Mouse (Mus musculus): ENCODE results near the gene C87977. TPM values are rescaled to one million over a fixed set of nuclear protein-coding genes. Genes with fewer than 3 reads are reported as not detected.
"Not testable (repeated sequence)": the region's sequence is repeated elsewhere in the genome, so short reads cannot be mapped to it uniquely, and the experiment has no call there.

C87977 gene
- total RNA-seq (2012; rRNA removed) (not detected in 2 replicates), total RNA-seq (2014; rRNA removed) (not detected in 2 replicates), polyA plus RNA-seq (2012; ENCODE audit: insufficient read length, low read depth) (not detected in 2 replicates)

DNA sequence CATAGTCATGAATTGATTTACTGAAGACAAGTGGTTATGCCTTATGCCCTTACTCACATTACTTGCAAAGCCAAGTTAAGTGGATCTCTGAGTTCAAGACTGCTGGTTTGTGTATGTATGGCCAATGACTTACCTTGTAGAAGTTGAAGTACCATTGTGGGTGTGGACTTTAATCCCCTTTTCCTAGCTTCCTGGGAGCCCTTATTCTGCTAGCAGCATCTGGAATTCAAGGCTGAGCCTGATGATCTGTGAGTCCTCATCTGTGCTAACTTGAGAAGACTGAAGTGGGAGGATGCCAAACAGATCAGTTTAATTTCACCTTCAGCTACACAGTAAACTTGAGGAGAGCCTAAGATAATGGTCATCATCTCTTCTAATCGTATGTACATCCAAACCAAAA is at the start of gene C87977:
TSS of gene C87977 (minus strand) at position 101 of the 400 bp plus-strand sequence.
- in situ Hi-C loops (cut with MboI; ENCODE audit: low pct_ligation_motif_present, low pct_unique_long_range_greater_than_20kb, low sequenced_read_pairs); H3K4me3 ChIP-seq (replicated peaks in 1 of 3; ENCODE audit: low read depth in 2 of 3, low read length in 2 of 3, poor library complexity in 1 of 3); H3K9me3 ChIP-seq (replicated peaks; ENCODE audit: low read length); dilution Hi-C loops (cut with MboI; ENCODE audit: extremely low pct_ligation_motif_present, extremely low pct_unique_long_range_greater_than_20kb, low sequenced_read_pairs); H3K79me2 ChIP-seq (replicated peaks; ENCODE audit: control insufficient read depth, extremely low read depth, insufficient read depth, poor library complexity, severe bottlenecking); H3K9ac ChIP-seq (ENCODE audit: insufficient read depth, low read depth); DNase-seq (ENCODE audit: extremely low read depth); H3K4me2 ChIP-seq (ENCODE audit: insufficient read depth, low read depth, poor library complexity, severe bottlenecking); H3K27me3 ChIP-seq (replicated peaks); H3K4me1 ChIP-seq (ENCODE audit: control insufficient read depth in 1 of 2, insufficient read depth in 2 of 2); H3K27ac ChIP-seq (ENCODE audit: insufficient read depth, low read depth); H3K36me3 ChIP-seq (replicated peaks in 1 of 2; ENCODE audit: control insufficient read depth in 1 of 2, insufficient read depth in 1 of 2, low read length in 1 of 2): not testable (repeated sequence)

DNA sequence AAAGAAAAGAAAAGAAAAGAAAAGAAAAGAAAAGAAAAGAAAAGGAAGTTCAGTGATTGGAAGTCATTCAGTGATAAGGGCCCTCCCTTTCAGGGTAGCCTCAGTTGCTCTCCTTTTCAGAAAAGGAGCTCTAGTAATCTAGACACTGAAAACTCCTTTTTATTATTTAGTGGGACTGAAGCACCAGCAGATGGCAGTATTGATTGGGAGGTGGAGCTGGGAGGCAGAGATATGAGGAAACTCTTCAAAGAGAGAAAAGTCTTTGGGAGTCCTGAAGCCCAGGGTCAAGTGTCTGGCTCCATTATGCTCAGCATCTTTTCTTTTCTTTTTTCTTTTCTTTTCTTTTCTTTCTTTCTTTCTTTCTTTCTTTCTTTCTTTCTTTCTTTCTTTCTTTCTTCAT is 41.6 kb upstream of the C87977 start:
- H3K27me3 ChIP-seq (replicated peaks); DNase-seq (ENCODE audit: extremely low read depth); H3K4me1 ChIP-seq (ENCODE audit: control insufficient read depth in 1 of 2, insufficient read depth in 2 of 2); H3K36me3 ChIP-seq (replicated peaks in 1 of 2; ENCODE audit: control insufficient read depth in 1 of 2, insufficient read depth in 1 of 2, low read length in 1 of 2); H3K27ac ChIP-seq (ENCODE audit: insufficient read depth, low read depth); H3K4me2 ChIP-seq (ENCODE audit: insufficient read depth, low read depth, poor library complexity, severe bottlenecking); dilution Hi-C loops (cut with MboI; ENCODE audit: extremely low pct_ligation_motif_present, extremely low pct_unique_long_range_greater_than_20kb, low sequenced_read_pairs); in situ Hi-C loops (cut with MboI; ENCODE audit: low pct_ligation_motif_present, low pct_unique_long_range_greater_than_20kb, low sequenced_read_pairs); H3K9me3 ChIP-seq (replicated peaks; ENCODE audit: low read length); H3K4me3 ChIP-seq (replicated peaks in 1 of 3; ENCODE audit: low read depth in 2 of 3, low read length in 2 of 3, poor library complexity in 1 of 3); H3K9ac ChIP-seq (ENCODE audit: insufficient read depth, low read depth); H3K79me2 ChIP-seq (replicated peaks; ENCODE audit: control insufficient read depth, extremely low read depth, insufficient read depth, poor library complexity, severe bottlenecking): not testable (repeated sequence)

DNA sequence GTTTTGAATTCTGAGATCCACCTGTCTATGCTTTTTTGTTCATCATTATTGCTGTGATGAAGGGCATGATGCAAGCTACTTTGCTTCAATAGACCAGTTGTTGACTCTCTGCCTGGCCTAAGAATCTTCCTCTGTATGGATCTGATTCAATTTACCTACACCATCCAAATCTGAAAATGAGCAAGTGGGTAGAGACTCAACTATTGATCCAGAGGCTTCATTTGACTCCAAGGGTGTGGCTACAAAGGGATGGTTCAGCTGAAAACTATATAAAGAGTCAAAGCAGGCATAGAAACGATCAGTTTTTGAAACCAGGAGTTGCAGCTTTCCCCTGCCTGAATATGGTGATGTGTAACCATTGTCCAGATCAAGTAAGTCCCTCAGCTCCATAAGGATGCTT is 22.7 kb downstream of the C87977 start, which contains the start of gene Oog2:
TSS of gene Oog2 (plus strand) at position 301 of the 400 bp plus-strand sequence.
- no peak within 1 kb of the TSS for H3K4me2 ChIP-seq (ENCODE audit: insufficient read depth, low read depth, poor library complexity, severe bottlenecking)
- dilution Hi-C loops (cut with MboI; ENCODE audit: extremely low pct_ligation_motif_present, extremely low pct_unique_long_range_greater_than_20kb, low sequenced_read_pairs) (no loop called here), in situ Hi-C loops (cut with MboI; ENCODE audit: low pct_ligation_motif_present, low pct_unique_long_range_greater_than_20kb, low sequenced_read_pairs) (no loop called here)
- H3K9ac ChIP-seq (ENCODE audit: insufficient read depth, low read depth) = no peak within 1 kb of the TSS
- H3K4me1 ChIP-seq (ENCODE audit: control insufficient read depth in 1 of 2, insufficient read depth in 2 of 2) = no peaks in the 10 kb centered on the region
- no peak for TF ChIP-seq RCOR1 (conservative IDR thresholded peaks at IDR 0.05; ENCODE audit: low read depth, low read length)
- no peak for TF ChIP-seq IRF4 (IDR thresholded peaks at IDR 0.05; ENCODE audit: low read depth, low read length)
- TF ChIP-seq UBTF (IDR thresholded peaks at IDR 0.05; ENCODE audit: low read depth, low read length) = no peak
- no peak for TF ChIP-seq EP300 (IDR thresholded peaks at IDR 0.05; ENCODE audit: low read length)
- TF ChIP-seq ZKSCAN1 (IDR thresholded peaks at IDR 0.05; ENCODE audit: borderline replicate concordance, low read depth, low read length) = no peak
- TF ChIP-seq MXI1 (IDR thresholded peaks at IDR 0.05; ENCODE audit: low read depth, low read length) = no peak
- TF ChIP-seq NELFE (IDR thresholded peaks at IDR 0.05; ENCODE audit: low read depth, low read length) = no peak
- TF ChIP-seq ZC3H11A (IDR thresholded peaks at IDR 0.05; ENCODE audit: low read depth, low read length) = no peak
- TF ChIP-seq ZNF384 (IDR thresholded peaks at IDR 0.05; ENCODE audit: low read depth, low read length) = no peak
- no peak for TF ChIP-seq CTCF (conservative IDR thresholded peaks at IDR 0.05 in 1 of 2, IDR thresholded peaks at IDR 0.05 in 1 of 2; ENCODE audit: low read depth in 2 of 2, low read length in 2 of 2)
- no peak for TF ChIP-seq SIN3A (IDR thresholded peaks at IDR 0.05; ENCODE audit: low read length)
- TF ChIP-seq HCFC1 (IDR thresholded peaks at IDR 0.05; ENCODE audit: low read depth, low read length) = no peak
- TF ChIP-seq ZMIZ1 (IDR thresholded peaks at IDR 0.05; ENCODE audit: low read depth, low read length) = no peak
- no peak for TF ChIP-seq TCF12 (IDR thresholded peaks at IDR 0.05; ENCODE audit: low read depth, low read length)
- TF ChIP-seq MAFK (IDR thresholded peaks at IDR 0.05; ENCODE audit: insufficient replicate concordance, low read length) = no peak
- TF ChIP-seq JUN (IDR thresholded peaks at IDR 0.05; ENCODE audit: insufficient read depth, low read depth, low read length) = no peak
- TF ChIP-seq KAT2A (IDR thresholded peaks at IDR 0.05; ENCODE audit: insufficient replicate concordance, low read length) = no peak
- no peak for TF ChIP-seq USF1 (IDR thresholded peaks at IDR 0.05; ENCODE audit: low read depth, low read length)
- H3K79me2 ChIP-seq (replicated peaks; ENCODE audit: control insufficient read depth, extremely low read depth, insufficient read depth, poor library complexity, severe bottlenecking) = no peaks in the 10 kb centered on the region
- no peak for DNase-seq (ENCODE audit: extremely low read depth)
- H3K9me3 ChIP-seq (replicated peaks; ENCODE audit: low read length) = peaks cover 6% of the 10 kb centered on the region
- no peaks in the 10 kb centered on the region for H3K36me3 ChIP-seq (replicated peaks in 1 of 2; ENCODE audit: control insufficient read depth in 1 of 2, insufficient read depth in 1 of 2, low read length in 1 of 2)
- no peak within 1 kb of the TSS for H3K27ac ChIP-seq (ENCODE audit: insufficient read depth, low read depth)
- H3K27me3 ChIP-seq (replicated peaks) = no peaks in the 10 kb centered on the region
- H3K4me3 ChIP-seq (replicated peaks in 1 of 3; ENCODE audit: low read depth in 2 of 3, low read length in 2 of 3, poor library complexity in 1 of 3) = no peak within 1 kb of the TSS
